ENCODE assay signal across 8 mouse cellular contexts in genomic region chr15:12577054-12577696, GRCm38 (mm10).
DNase-seq lines count a peak whose midpoint lies in the region; ATAC-seq and TF ChIP-seq lines count a peak whose summit lies in the region.

No protein-coding gene starts in this region.

- no peak overlapping the region for H3K4me3 ChIP-seq in cerebellum, adult 2 months (replicated peaks; ENCODE audit: insufficient read depth, low read depth, low read length)
- no peak overlapping the region for H3K4me3 ChIP-seq in forebrain, postnatal 0 days (ENCODE audit: low read depth, low read length)
- H3K4me3 ChIP-seq in hindbrain, embryonic 13.5 days: no peak overlapping the region

- no peak for DNase-seq in frontal cortex, postnatal 10 days (ENCODE audit: low spot score in 2 of 2)
- peak; percentile 47 to 53 for DNase-seq in cerebellum, adult 2 months
- peak; percentile 79 for DNase-seq in forebrain, postnatal 0 days
- DNase-seq in layer of hippocampus, adult 8-10 months (ENCODE audit: low spot score in 2 of 2): peak; percentile 13 to 46
- peak; percentile 73 for DNase-seq in lung, postnatal 10 days
- peak; percentile 15 for DNase-seq in right cerebral cortex, postnatal 14 days

- ATAC-seq in frontal cortex, adult (ENCODE audit: low TSS enrichment): peak; percentile 58
- ATAC-seq in forebrain, postnatal 0 days: peak; percentile 65
- ATAC-seq in hindbrain, embryonic 13.5 days (ENCODE audit: low FRiP score): peak; percentile 78

- no peaks in the 10 kb centered on the region for H3K27me3 ChIP-seq in cerebellum, adult 2 months (ENCODE audit: control insufficient read depth, insufficient read depth, low read length)
- H3K27me3 ChIP-seq in forebrain, postnatal 0 days (ENCODE audit: insufficient read depth, low read length): no peaks in the 10 kb centered on the region
- H3K27me3 ChIP-seq in hindbrain, embryonic 13.5 days: no peaks in the 10 kb centered on the region

- H3K36me3 ChIP-seq in forebrain, postnatal 0 days (ENCODE audit: insufficient read depth): no peaks in the 10 kb centered on the region
- no peaks in the 10 kb centered on the region for H3K36me3 ChIP-seq in hindbrain, embryonic 13.5 days

- H3K9me3 ChIP-seq in forebrain, postnatal 0 days (ENCODE audit: low read length): no peaks in the 10 kb centered on the region
- no peaks in the 10 kb centered on the region for H3K9me3 ChIP-seq in hindbrain, embryonic 13.5 days

- 0 out of 2 replicates have a peak overlapping the region, but pooled peaks have one; percentile 18 for H3K9ac ChIP-seq in forebrain, postnatal 0 days
- 0 out of 2 replicates have a peak overlapping the region, but pooled peaks have one; percentile 51 for H3K9ac ChIP-seq in hindbrain, embryonic 13.5 days

- 6% methylated on average over 11 of the region's 11 CpGs for WGBS in cerebellum, adult 2 months
- 12% methylated on average over 11 of the region's 11 CpGs for WGBS in forebrain, postnatal 0 days
- WGBS in hindbrain, embryonic 13.5 days: 19% methylated on average over 11 of the region's 11 CpGs

- H3K27ac ChIP-seq in cerebellum, adult 2 months (ENCODE audit: insufficient read depth, low read length): no peak overlapping the region
- no peak overlapping the region for H3K27ac ChIP-seq in forebrain, postnatal 0 days (ENCODE audit: low read depth, low read length)
- no peak overlapping the region; the same call in 1 of the 2 replicates for H3K27ac ChIP-seq in hindbrain, embryonic 13.5 days

- H3K4me2 ChIP-seq in forebrain, postnatal 0 days (ENCODE audit: low read depth): peak overlapping the region; percentile 35
- H3K4me2 ChIP-seq in hindbrain, embryonic 13.5 days: peak overlapping the region; percentile 40

- no peaks in the 10 kb centered on the region; the same call in 1 of the 2 replicates for H3K4me1 ChIP-seq in cerebellum, adult 2 months (ENCODE audit: control insufficient read depth, insufficient read depth, low read length)
- H3K4me1 ChIP-seq in forebrain, postnatal 0 days (ENCODE audit: insufficient read depth): peaks cover 9% of the 10 kb centered on the region; the same call in 1 of the 2 replicates
- peaks cover 15% of the 10 kb centered on the region for H3K4me1 ChIP-seq in hindbrain, embryonic 13.5 days (replicated peaks)

- TF ChIP-seq POLR2A in cerebellum, adult 2 months (IDR thresholded peaks at IDR 0.05; ENCODE audit: borderline replicate concordance, insufficient read depth, low read length): no peak

- TF ChIP-seq CTCF in cerebellum, adult 2 months (IDR thresholded peaks at IDR 0.05; ENCODE audit: borderline replicate concordance, insufficient read depth, low read depth, low read length): peak; percentile 42; the same call in 1 of the 2 replicates
- TF ChIP-seq CTCF in forebrain, postnatal 0 days (IDR thresholded peaks at IDR 0.05; ENCODE audit: low read depth): peak; percentile 67

Comparison
In these comparisons a context has a peak if more than half of its experiments do, and no peak if none do; other contexts are left out.
1. DNase-seq: peak in cerebellum, adult 2 months (2 of 2), forebrain, postnatal 0 days (single experiment), layer of hippocampus, adult 8-10 months (2 of 2), lung, postnatal 10 days (single experiment) and right cerebral cortex, postnatal 14 days (single experiment); none in frontal cortex, postnatal 10 days (0 of 2).
2. Peak in every context shown above with its lines, with median percentiles within 50 percentile points of each other: ATAC-seq.